Mouse (Mus musculus) liver, postnatal 0 days (tissue): ENCODE measurements around the gene Tank. TPM values are rescaled to one million over a fixed set of nuclear protein-coding genes. Genes with fewer than 3 reads are reported as not detected.
A peak's percentile ranks its signal among the peaks of the same experiment; 100 is the strongest.

ENCODE experiments used
- ATAC-seq: fragments of 200-750 bp; cut with Nextera tagmentation; 2 replicates; pipeline ENCODE4 v1.8.0; 2017; ENCODE audit warnings: mild to moderate bottlenecking, moderate library complexity
- DNase-seq: peaks from one replicate; pipeline ENCODE4 v3.0.0-alpha.2; 2016
- H3K27ac ChIP-seq: fragments of 300-500 bp; sonication (generic); 2 replicates; pipeline ENCODE4 v1.5.1; 2014; ENCODE audit warnings: antibody characterized with exemption, moderate library complexity, mild to moderate bottlenecking, low read depth
- H3K27me3 ChIP-seq: fragments of 300-500 bp; sonication (generic); 2 replicates; pipeline ENCODE4 v1.6.1; 2014; ENCODE audit warnings: low read length, control low read depth, mixed read lengths; ENCODE audit not compliant: insufficient read depth
- H3K36me3 ChIP-seq: fragments of 300-500 bp; sonication (generic); replicated peaks from 2 replicates; pipeline ENCODE4 v1.6.1; 2014; ENCODE audit warnings: mild to moderate bottlenecking, control low read depth, low read length, moderate library complexity, mixed read lengths; ENCODE audit not compliant: insufficient read depth
- H3K4me1 ChIP-seq: fragments of 300-500 bp; sonication (generic); 2 replicates; pipeline ENCODE4 v1.6.1; 2014; ENCODE audit warnings: antibody characterized with exemption, mild to moderate bottlenecking, control low read depth; ENCODE audit not compliant: insufficient read depth
- H3K4me2 ChIP-seq: fragments of 300-500 bp; sonication (generic); 2 replicates; pipeline ENCODE4 v1.6.1; 2014; ENCODE audit warnings: low read depth, mild to moderate bottlenecking, low read length, moderate library complexity, mixed read lengths
- H3K4me3 ChIP-seq: fragments of 300-500 bp; sonication (generic); 2 replicates; pipeline ENCODE4 v1.5.1; 2014; ENCODE audit warnings: low read depth, low read length
- H3K9ac ChIP-seq: fragments of 300-500 bp; sonication (generic); replicated peaks from 2 replicates; pipeline ENCODE4 v1.6.1; 2014; ENCODE audit warnings: mild to moderate bottlenecking, moderate library complexity
- H3K9me3 ChIP-seq: fragments of 300-500 bp; sonication (generic); 2 replicates; pipeline ENCODE4 v1.6.1; 2016; ENCODE audit warnings: mild to moderate bottlenecking, control low read depth, low read length, mixed read lengths
- CTCF ChIP-seq: sonication (generic); IDR thresholded peaks from 2 replicates; pipeline ENCODE4 v1.5.1; 2016; ENCODE audit warnings: antibody characterized with exemption, low read depth
- EP300 ChIP-seq: IDR thresholded peaks from 2 replicates; pipeline ENCODE4 v1.6.1; 2016; ENCODE audit warnings: antibody characterized with exemption, low read depth, mild to moderate bottlenecking
- WGBS: fragments of 180-500 bp; shearing (Covaris S2); extraction: QIAGEN DNeasy Blood & Tissue Kit; methylation state at CpG from one replicate; pipeline ENCODE4 v1.1.7; 2014; ENCODE audit not compliant: insufficient replicate concordance; 5-methylcytosine and 5-hydroxymethylcytosine counted together
- polyA plus RNA-seq: library from polyadenylated mRNA; unstranded; fragments of >200 nt; fragmentation: Nextera tagmentation; extraction: Ambion mirVana; gene quantifications from 2 replicates; pipeline ENCODE4 v1.2.1, GENCODE M21; 2015

The Tank gene
- polyA plus RNA-seq, 1 experiment from 2014 or later = 13.9 TPM

GRCm38 (mm10) chr2:61586166-61586565, 7.8 kb downstream of the Tank start:
- WGBS = 73% methylated on average over 3 of the region's 3 CpGs
- Histone ChIP-seq H3K27me3 (no peaks in the 10 kb centered on the region), H3K4me3 (no peak overlapping the region), H3K27ac (no peak overlapping the region), H3K4me2 (no peak overlapping the region), H3K4me1 (no peaks in the 10 kb centered on the region), H3K36me3 (no peaks in the 10 kb centered on the region), H3K9ac (no peak overlapping the region), H3K9me3 (no peaks in the 10 kb centered on the region)
- TF ChIP-seq EP300 (no peak), CTCF (no peak)
- no peak for ATAC-seq
- DNase-seq = no peak

GRCm38 (mm10) chr2:61590751-61591150, 12.4 kb downstream of the Tank start:
- TF ChIP-seq EP300 (no peak), CTCF (no peak)
- H3K4me2 ChIP-seq = no peak overlapping the region
- no peak overlapping the region for H3K9ac ChIP-seq
- DNase-seq (no peak), ATAC-seq (no peak)
- 0 out of 2 replicates have a peak, but pooled peaks cover 6% of the 10 kb centered on the region for H3K4me1 ChIP-seq
- no peak overlapping the region for H3K4me3 ChIP-seq
- no peaks in the 10 kb centered on the region for H3K9me3 ChIP-seq
- H3K27ac ChIP-seq = no peak overlapping the region
- H3K27me3 ChIP-seq = no peaks in the 10 kb centered on the region
- H3K36me3 ChIP-seq = no peaks in the 10 kb centered on the region
- WGBS = 80% methylated on average over 2 of the region's 2 CpGs

DNA sequence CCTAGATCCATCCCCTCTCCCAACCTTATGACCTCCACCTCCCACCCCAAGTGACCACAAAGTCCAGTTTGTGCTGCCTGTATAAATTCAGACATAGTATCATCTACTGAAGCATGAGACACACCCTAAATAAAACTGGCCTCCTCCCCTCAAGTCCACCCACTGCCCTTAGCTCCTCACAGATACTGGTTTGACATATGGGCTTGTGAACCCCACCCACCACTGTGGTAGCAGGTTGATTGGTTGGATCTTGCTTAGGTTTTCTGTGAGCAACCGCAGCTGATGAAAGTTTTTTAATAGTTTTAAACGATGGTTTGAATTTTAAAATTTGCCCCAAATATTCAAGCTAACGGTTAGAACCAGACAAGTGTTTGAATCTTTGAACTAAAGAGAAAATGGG, 13.7 kb downstream of the Tank start:
- no peak for ATAC-seq
- DNase-seq = no peak
- H3K27ac ChIP-seq = no peak overlapping the region
- TF ChIP-seq CTCF (no peak), EP300 (no peak)
- 86% methylated on average over 3 of the region's 3 CpGs for WGBS
- no peaks in the 10 kb centered on the region for H3K9me3 ChIP-seq
- peaks cover 3% of the 10 kb centered on the region; the same call in 1 of the 2 replicates for H3K36me3 ChIP-seq
- H3K4me1 ChIP-seq = 0 out of 2 replicates have a peak, but pooled peaks cover 8% of the 10 kb centered on the region
- H3K4me3 ChIP-seq = no peak overlapping the region
- no peak overlapping the region for H3K9ac ChIP-seq
- no peak overlapping the region for H3K4me2 ChIP-seq
- H3K27me3 ChIP-seq = no peaks in the 10 kb centered on the region

- Histone ChIP-seq H3K9ac (no peak overlapping the region), H3K4me3 (peak overlapping the region; percentile 90), H3K4me1 (0 out of 2 replicates have a peak, but pooled peaks cover 8% of the 10 kb centered on the region), H3K27me3 (no peaks in the 10 kb centered on the region), H3K36me3 (peaks cover 5% of the 10 kb centered on the region; the same call in 1 of the 2 replicates), H3K27ac (no peak overlapping the region), H3K9me3 (no peaks in the 10 kb centered on the region), H3K4me2 (no peak overlapping the region)
- ATAC-seq = peak; percentile 4
- no peak for DNase-seq
- 11% methylated on average over 5 of the region's 5 CpGs for WGBS
- no peak for TF ChIP-seq CTCF
- TF ChIP-seq EP300 = no peak
These were observed 14.3 kb downstream of the Tank start for GRCm38 (mm10) chr2:61592699-61593029.

DNA sequence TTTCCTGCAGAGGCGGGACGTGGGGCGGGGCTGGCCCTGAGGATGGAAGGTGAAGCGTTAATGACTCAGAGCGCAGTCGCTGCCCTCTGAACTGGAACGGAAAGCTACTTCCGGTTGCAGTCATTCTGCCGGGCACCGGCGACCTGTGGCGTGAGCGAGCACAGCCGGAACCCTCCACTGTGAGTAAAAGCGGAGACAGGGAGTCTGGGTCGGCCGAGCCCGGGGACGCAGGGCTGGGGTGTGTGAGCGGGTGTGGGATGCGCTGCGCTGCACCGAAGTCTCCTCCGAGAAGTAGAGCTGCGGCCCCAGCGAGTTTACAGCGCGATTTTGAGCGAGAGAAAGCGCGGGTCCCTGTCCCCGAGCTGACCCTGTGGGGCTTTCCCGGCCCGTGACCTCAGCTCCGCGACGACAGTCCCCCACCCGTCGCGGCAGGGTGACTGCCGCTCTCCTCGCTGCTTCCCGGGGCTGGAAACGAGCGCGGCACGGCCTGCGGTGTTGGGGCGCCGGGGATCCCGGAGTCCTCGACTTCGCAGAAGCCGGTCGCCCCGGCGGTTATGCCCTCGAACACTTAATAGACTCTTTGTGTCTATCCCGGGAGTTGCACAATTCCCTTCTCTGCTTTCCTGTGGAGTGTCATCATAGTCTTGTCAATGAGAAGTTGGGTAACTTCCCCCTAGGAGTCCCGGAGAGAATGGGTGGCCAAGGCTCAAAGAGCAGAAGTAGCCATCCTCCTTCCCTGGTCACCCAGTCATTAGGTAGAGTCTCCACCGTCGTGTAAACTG, 14.8 kb downstream of the Tank start:
- Histone ChIP-seq H3K9me3 (no peaks in the 10 kb centered on the region), H3K27ac (peak overlapping the region; percentile 100), H3K9ac (peak overlapping the region; percentile 99), H3K4me1 (0 out of 2 replicates have a peak, but pooled peaks cover 8% of the 10 kb centered on the region), H3K4me3 (peak overlapping the region; percentile 90), H3K27me3 (no peaks in the 10 kb centered on the region), H3K36me3 (peaks cover 5% of the 10 kb centered on the region; the same call in 1 of the 2 replicates), H3K4me2 (peak overlapping the region; percentile 88)
- WGBS = under 1% methylated on average over 59 of the region's 62 CpGs
- DNase-seq (peak; percentile 98), ATAC-seq (peak; percentile 96)
- no peak for TF ChIP-seq EP300

- Histone ChIP-seq H3K27me3 (no peaks in the 10 kb centered on the region), H3K9ac (peak overlapping the region; percentile 99), H3K9me3 (no peaks in the 10 kb centered on the region), H3K4me2 (peak overlapping the region; percentile 88), H3K4me3 (peak overlapping the region; percentile 90), H3K4me1 (0 out of 2 replicates have a peak, but pooled peaks cover 8% of the 10 kb centered on the region), H3K36me3 (peaks cover 5% of the 10 kb centered on the region; the same call in 1 of the 2 replicates), H3K27ac (peak overlapping the region; percentile 100)
- WGBS = 2% methylated on average over 12 of the region's 12 CpGs
- ATAC-seq (no peak), DNase-seq (peak; percentile 23)
- TF ChIP-seq EP300 (no peak), CTCF (no peak)
These were observed 15.5 kb downstream of the Tank start for GRCm38 (mm10) chr2:61593871-61594304.
